Mouse (Mus musculus): ENCODE data around the gene Psd. TPM values are rescaled to one million over a fixed set of nuclear protein-coding genes. Genes with fewer than 3 reads are reported as not detected.

Psd gene
- polyA plus RNA-seq, 1 experiment from 2014 or later = 99.1 TPM

DNA sequence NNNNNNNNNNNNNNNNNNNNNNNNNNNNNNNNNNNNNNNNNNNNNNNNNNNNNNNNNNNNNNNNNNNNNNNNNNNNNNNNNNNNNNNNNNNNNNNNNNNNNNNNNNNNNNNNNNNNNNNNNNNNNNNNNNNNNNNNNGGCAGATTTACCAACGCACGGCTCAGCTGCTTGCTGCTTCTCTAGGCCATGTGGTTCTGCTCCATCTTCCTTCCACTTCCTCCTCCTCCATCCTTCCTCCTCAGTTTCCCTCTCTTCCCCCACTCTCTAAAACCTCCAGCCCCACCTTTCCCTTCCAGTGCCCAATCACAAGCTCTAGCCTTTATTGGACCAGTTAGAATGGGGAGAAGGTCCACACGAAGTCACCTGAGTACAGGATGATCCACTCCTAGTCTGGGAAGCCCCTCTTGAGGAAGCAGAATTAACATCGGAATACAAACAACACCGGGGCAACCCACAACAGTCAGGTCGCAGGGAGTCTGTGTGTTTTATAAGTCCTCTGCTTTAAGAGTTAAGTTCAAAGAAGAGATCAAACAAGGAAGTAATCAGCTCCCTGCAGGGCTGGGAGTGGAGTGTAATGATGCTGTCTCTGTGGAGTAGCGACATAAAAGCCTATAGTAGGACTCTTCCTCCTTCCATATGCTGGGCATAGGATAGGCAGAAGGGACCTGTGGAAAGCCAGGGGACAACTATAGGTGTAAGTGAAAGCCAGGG lies 17.9 kb upstream of the Psd start:
- ATAC-seq = no peak
- Histone ChIP-seq H3K9ac (ENCODE audit: low read depth, low read length) (no peak overlapping the region), H3K36me3 (ENCODE audit: control insufficient read depth, insufficient read depth, low read length) (no peaks in the 10 kb centered on the region), H3K4me1 (ENCODE audit: control insufficient read depth, insufficient read depth, low read depth, low read length) (peaks cover 5% of the 10 kb centered on the region), H3K4me3 (ENCODE audit: low read length) (no peak overlapping the region), H3K9me3 (ENCODE audit: control insufficient read depth, low read length) (no peaks in the 10 kb centered on the region), H3K27ac (ENCODE audit: low read depth, low read length) (no peak overlapping the region), H3K4me2 (ENCODE audit: low read length) (no peak overlapping the region), H3K27me3 (replicated peaks; ENCODE audit: control insufficient read depth, insufficient read depth, low read length) (0 out of 2 replicates have a peak, but pooled peaks cover 2% of the 10 kb centered on the region)
- 26% methylated on average over 7 of the region's 7 CpGs for WGBS

GRCm38 (mm10) chr19:46339287-46339971 lies 12.5 kb upstream of the Psd start:
- Histone ChIP-seq H3K4me1 (ENCODE audit: control insufficient read depth, insufficient read depth, low read depth, low read length) (peaks cover 17% of the 10 kb centered on the region), H3K4me2 (ENCODE audit: low read length) (peak overlapping the region; percentile 48), H3K27me3 (replicated peaks; ENCODE audit: control insufficient read depth, insufficient read depth, low read length) (no peaks in the 10 kb centered on the region), H3K9ac (ENCODE audit: low read depth, low read length) (no peak overlapping the region), H3K4me3 (ENCODE audit: low read length) (no peak overlapping the region), H3K9me3 (ENCODE audit: control insufficient read depth, low read length) (no peaks in the 10 kb centered on the region), H3K27ac (ENCODE audit: low read depth, low read length) (peak overlapping the region; percentile 72), H3K36me3 (ENCODE audit: control insufficient read depth, insufficient read depth, low read length) (no peaks in the 10 kb centered on the region)
- ATAC-seq = peak; percentile 66
- 57% methylated on average over 7 of the region's 7 CpGs for WGBS

GRCm38 (mm10) chr19:46338942-46339286 lies 12.0 kb upstream of the Psd start:
- WGBS = 51% methylated on average over 6 of the region's 6 CpGs

DNA sequence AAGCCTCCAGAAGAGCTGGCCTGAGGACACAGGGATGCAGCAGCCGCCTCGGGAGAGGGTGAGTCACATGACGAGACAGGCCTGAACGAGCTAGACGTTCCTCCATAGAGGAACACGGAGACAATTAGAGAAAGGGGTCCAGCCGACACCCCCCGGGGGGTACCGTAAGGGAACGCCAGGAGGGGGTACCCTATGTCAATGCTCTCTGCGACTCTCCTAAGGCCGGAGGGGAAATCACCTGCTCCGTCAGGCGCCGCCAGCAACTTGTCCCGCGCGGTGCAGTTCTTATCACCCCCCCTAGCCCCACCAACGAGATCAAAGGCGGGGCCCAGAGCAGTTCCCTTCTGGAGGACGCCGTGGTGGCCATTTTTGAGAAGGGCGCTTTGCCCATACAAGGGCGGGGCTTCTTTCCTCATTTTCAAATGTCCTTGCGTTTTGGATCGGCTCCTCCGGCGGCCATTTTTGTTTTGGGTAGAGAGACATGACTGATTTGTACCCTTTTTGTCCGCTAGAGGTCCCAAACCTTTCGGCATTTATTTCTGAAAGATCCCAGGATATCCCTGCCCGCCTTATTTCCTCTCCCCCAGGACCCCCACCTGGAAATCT lies 11.5 kb upstream of the Psd start, which contains the start of gene Cuedc2:
TSS of gene Cuedc2 (minus strand) at position 372 of the 606 bp plus-strand sequence.
- WGBS = under 1% methylated on average over 31 of the region's 31 CpGs
- Histone ChIP-seq H3K9me3 (ENCODE audit: control insufficient read depth, low read length) (no peaks in the 10 kb centered on the region), H3K4me3 (ENCODE audit: low read length) (peak within 1 kb of the TSS; percentile 53), H3K4me2 (ENCODE audit: low read length) (peak within 1 kb of the TSS; percentile 96), H3K27me3 (replicated peaks; ENCODE audit: control insufficient read depth, insufficient read depth, low read length) (no peaks in the 10 kb centered on the region), H3K9ac (ENCODE audit: low read depth, low read length) (peak within 1 kb of the TSS; percentile 74), H3K36me3 (ENCODE audit: control insufficient read depth, insufficient read depth, low read length) (no peaks in the 10 kb centered on the region), H3K27ac (ENCODE audit: low read depth, low read length) (peak within 1 kb of the TSS; percentile 83), H3K4me1 (ENCODE audit: control insufficient read depth, insufficient read depth, low read depth, low read length) (peaks cover 17% of the 10 kb centered on the region)
- peak; percentile 90 for ATAC-seq

More at GRCm38 (mm10) chr19:46338942-46339286, 12.0 kb upstream of the Psd start:
- Histone ChIP-seq H3K4me2 (ENCODE audit: low read length) (peak overlapping the region; percentile 48), H3K27me3 (replicated peaks; ENCODE audit: control insufficient read depth, insufficient read depth, low read length) (no peaks in the 10 kb centered on the region), H3K4me3 (ENCODE audit: low read length) (no peak overlapping the region; the same call in none of the 2 replicates), H3K27ac (ENCODE audit: low read depth, low read length) (peak overlapping the region; percentile 72), H3K9me3 (ENCODE audit: control insufficient read depth, low read length) (no peaks in the 10 kb centered on the region), H3K9ac (ENCODE audit: low read depth, low read length) (peak overlapping the region; percentile 48), H3K4me1 (ENCODE audit: control insufficient read depth, insufficient read depth, low read depth, low read length) (peaks cover 17% of the 10 kb centered on the region), H3K36me3 (ENCODE audit: control insufficient read depth, insufficient read depth, low read length) (no peaks in the 10 kb centered on the region)
- no peak for ATAC-seq

- ATAC-seq = no peak; the same call in 1 of the 2 replicates
- WGBS = 26% methylated on average over 15 of the region's 15 CpGs
- Histone ChIP-seq H3K27ac (ENCODE audit: low read depth, low read length) (peak overlapping the region; percentile 83), H3K9ac (ENCODE audit: low read depth, low read length) (peak overlapping the region; percentile 74), H3K4me1 (ENCODE audit: control insufficient read depth, insufficient read depth, low read depth, low read length) (peaks cover 17% of the 10 kb centered on the region), H3K9me3 (ENCODE audit: control insufficient read depth, low read length) (no peaks in the 10 kb centered on the region), H3K36me3 (ENCODE audit: control insufficient read depth, insufficient read depth, low read length) (no peaks in the 10 kb centered on the region), H3K27me3 (replicated peaks; ENCODE audit: control insufficient read depth, insufficient read depth, low read length) (no peaks in the 10 kb centered on the region), H3K4me3 (ENCODE audit: low read length) (peak overlapping the region; percentile 53), H3K4me2 (ENCODE audit: low read length) (peak overlapping the region; percentile 96)
Observed at GRCm38 (mm10) chr19:46337719-46338330, 10.9 kb upstream of the Psd start.

GRCm38 (mm10) chr19:46333906-46334305 lies 7.0 kb upstream of the Psd start:
- Histone ChIP-seq H3K4me2 (ENCODE audit: low read length) (no peak overlapping the region), H3K9me3 (ENCODE audit: control insufficient read depth, low read length) (no peaks in the 10 kb centered on the region), H3K4me1 (ENCODE audit: control insufficient read depth, insufficient read depth, low read depth, low read length) (peaks cover 23% of the 10 kb centered on the region), H3K27ac (ENCODE audit: low read depth, low read length) (no peak overlapping the region), H3K9ac (ENCODE audit: low read depth, low read length) (no peak overlapping the region), H3K4me3 (ENCODE audit: low read length) (no peak overlapping the region), H3K27me3 (replicated peaks; ENCODE audit: control insufficient read depth, insufficient read depth, low read length) (no peaks in the 10 kb centered on the region), H3K36me3 (ENCODE audit: control insufficient read depth, insufficient read depth, low read length) (peaks cover 20% of the 10 kb centered on the region)
- WGBS = 81% methylated on average over 3 of the region's 3 CpGs
- ATAC-seq = no peak

DNA sequence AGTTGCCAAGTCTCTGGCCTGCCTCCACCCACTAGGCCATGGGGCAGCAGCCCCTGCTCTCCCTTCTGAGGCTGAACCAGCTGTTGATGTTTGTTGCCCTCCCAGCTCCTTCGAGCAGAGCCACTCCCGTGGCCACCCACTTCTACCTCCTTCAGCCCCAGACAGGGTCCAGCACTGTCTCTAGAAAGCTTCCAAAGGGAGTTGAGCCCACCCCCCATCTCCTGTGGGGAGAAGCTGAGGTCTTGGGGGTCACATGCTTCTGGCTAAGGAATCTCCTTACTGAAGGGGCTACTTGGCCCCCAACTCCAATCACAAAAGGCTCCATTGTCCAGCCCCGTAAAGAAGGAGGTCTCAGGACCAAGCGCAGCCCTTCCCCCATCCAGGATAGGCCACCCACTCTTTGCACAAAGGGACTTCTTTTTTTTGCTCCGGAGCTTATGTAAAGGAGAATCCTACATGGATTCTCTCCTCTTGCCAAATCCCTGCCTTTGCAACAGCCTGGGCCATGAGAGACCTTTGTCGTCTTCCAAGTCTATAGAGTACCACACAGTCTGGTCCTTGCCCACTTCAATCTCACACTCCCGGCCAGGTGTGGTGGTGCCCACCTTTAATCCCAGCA lies 5.9 kb upstream of the Psd start:
- no peak overlapping the region for H3K4me3 ChIP-seq (ENCODE audit: low read length)
- H3K27ac ChIP-seq (ENCODE audit: low read depth, low read length) = no peak overlapping the region
- WGBS = 43% methylated on average over 7 of the region's 7 CpGs
- H3K4me2 ChIP-seq (ENCODE audit: low read length) = no peak overlapping the region
- 0 out of 2 replicates have a peak overlapping the region, but pooled peaks have one; percentile 14 for H3K9ac ChIP-seq (ENCODE audit: low read depth, low read length)
- H3K27me3 ChIP-seq (replicated peaks; ENCODE audit: control insufficient read depth, insufficient read depth, low read length) = no peaks in the 10 kb centered on the region
- H3K9me3 ChIP-seq (ENCODE audit: control insufficient read depth, low read length) = no peaks in the 10 kb centered on the region
- H3K36me3 ChIP-seq (ENCODE audit: control insufficient read depth, insufficient read depth, low read length) = peaks cover 20% of the 10 kb centered on the region
- no peak for ATAC-seq
- peaks cover 21% of the 10 kb centered on the region for H3K4me1 ChIP-seq (ENCODE audit: control insufficient read depth, insufficient read depth, low read depth, low read length)

- no peak overlapping the region for H3K9ac ChIP-seq (ENCODE audit: low read depth, low read length)
- H3K36me3 ChIP-seq (ENCODE audit: control insufficient read depth, insufficient read depth, low read length) = peaks cover 20% of the 10 kb centered on the region
- H3K27me3 ChIP-seq (replicated peaks; ENCODE audit: control insufficient read depth, insufficient read depth, low read length) = no peaks in the 10 kb centered on the region
- no peak overlapping the region for H3K4me3 ChIP-seq (ENCODE audit: low read length)
- no peaks in the 10 kb centered on the region for H3K9me3 ChIP-seq (ENCODE audit: control insufficient read depth, low read length)
- H3K4me1 ChIP-seq (ENCODE audit: control insufficient read depth, insufficient read depth, low read depth, low read length) = peaks cover 20% of the 10 kb centered on the region
- H3K27ac ChIP-seq (ENCODE audit: low read depth, low read length) = no peak overlapping the region
- no peak for ATAC-seq
- WGBS = 96% methylated on average over 3 of the region's 3 CpGs
- H3K4me2 ChIP-seq (ENCODE audit: low read length) = no peak overlapping the region
Observed at GRCm38 (mm10) chr19:46331936-46332335, 5.0 kb upstream of the Psd start.
